Mouse (Mus musculus): ENCODE data around the gene Veph1. TPM values are rescaled to one million over a fixed set of nuclear protein-coding genes. Genes with fewer than 3 reads are reported as not detected.
A peak's percentile ranks its signal among the peaks of the same experiment; 100 is the strongest.

Veph1 gene
- polyA plus RNA-seq, 1 experiment: not detected

GRCm38 (mm10) chr3:66078026-66078721 lies 218.5 kb downstream of the Veph1 start:
- no peaks in the 10 kb centered on the region for H3K36me3 ChIP-seq (ENCODE audit: control insufficient read depth, insufficient read depth, low read length)
- no peak overlapping the region for H3K27ac ChIP-seq (ENCODE audit: insufficient read depth, low read length)
- no peaks in the 10 kb centered on the region; the same call in 1 of the 2 replicates for H3K4me1 ChIP-seq (ENCODE audit: control insufficient read depth, insufficient read depth, insufficient read length)
- whole genome bisulfite sequencing: 56% methylated on average over 23 of the region's 23 CpGs
- DNase-seq (ENCODE audit: low read depth in 1 of 2, low spot score in 2 of 2): peak in 1 of 2 experiments; percentile 4
- no peak for TF ChIP-seq CTCF (IDR thresholded peaks at IDR 0.05; ENCODE audit: extremely low read depth, insufficient read depth, insufficient read length, insufficient replicate concordance)
- no peak overlapping the region for H3K4me3 ChIP-seq (ENCODE audit: extremely low read depth, insufficient read depth, insufficient read length)
- no peaks in the 10 kb centered on the region for H3K27me3 ChIP-seq (ENCODE audit: control insufficient read depth, insufficient read depth, low read length)

- DNase-seq (ENCODE audit: low read depth in 1 of 2, low spot score in 2 of 2): no peak
- no peaks in the 10 kb centered on the region for H3K36me3 ChIP-seq (ENCODE audit: control insufficient read depth, insufficient read depth, low read length)
- WGBS: 93% methylated on average over 1 of the region's 1 CpGs
- no peak overlapping the region for H3K27ac ChIP-seq (ENCODE audit: insufficient read depth, low read length)
- no peaks in the 10 kb centered on the region for H3K4me1 ChIP-seq (ENCODE audit: control insufficient read depth, insufficient read depth, insufficient read length)
- no peak overlapping the region for H3K4me3 ChIP-seq (ENCODE audit: extremely low read depth, insufficient read depth, insufficient read length)
- H3K27me3 ChIP-seq (ENCODE audit: control insufficient read depth, insufficient read depth, low read length): no peaks in the 10 kb centered on the region
- TF ChIP-seq POLR2A (IDR thresholded peaks at IDR 0.05; ENCODE audit: low read depth, low read length): no peak
- no peak for TF ChIP-seq CTCF (IDR thresholded peaks at IDR 0.05; ENCODE audit: extremely low read depth, insufficient read depth, insufficient read length, insufficient replicate concordance)
Measured at GRCm38 (mm10) chr3:66070274-66070673, 226.4 kb downstream of the Veph1 start.

GRCm38 (mm10) chr3:66063881-66064280 lies 232.8 kb downstream of the Veph1 start:
- WGBS: 36% methylated on average over 6 of the region's 6 CpGs
- no peak overlapping the region for H3K4me3 ChIP-seq (ENCODE audit: extremely low read depth, insufficient read depth, insufficient read length)
- peaks cover 2% of the 10 kb centered on the region; the same call in 1 of the 2 replicates for H3K4me1 ChIP-seq (ENCODE audit: control insufficient read depth, insufficient read depth, insufficient read length)
- H3K27me3 ChIP-seq (ENCODE audit: control insufficient read depth, insufficient read depth, low read length): no peaks in the 10 kb centered on the region
- TF ChIP-seq CTCF (IDR thresholded peaks at IDR 0.05; ENCODE audit: extremely low read depth, insufficient read depth, insufficient read length, insufficient replicate concordance) (no peak), POLR2A (IDR thresholded peaks at IDR 0.05; ENCODE audit: low read depth, low read length) (no peak)
- no peaks in the 10 kb centered on the region for H3K36me3 ChIP-seq (ENCODE audit: control insufficient read depth, insufficient read depth, low read length)
- no peak for DNase-seq (ENCODE audit: low read depth in 1 of 2, low spot score in 2 of 2)
- H3K27ac ChIP-seq (ENCODE audit: insufficient read depth, low read length): no peak overlapping the region

GRCm38 (mm10) chr3:66056912-66057311 lies 239.7 kb downstream of the Veph1 start:
- Histone ChIP-seq H3K27ac (ENCODE audit: insufficient read depth, low read length) (no peak overlapping the region), H3K4me1 (ENCODE audit: control insufficient read depth, insufficient read depth, insufficient read length) (no peaks in the 10 kb centered on the region), H3K36me3 (ENCODE audit: control insufficient read depth, insufficient read depth, low read length) (no peaks in the 10 kb centered on the region), H3K27me3 (ENCODE audit: control insufficient read depth, insufficient read depth, low read length) (no peaks in the 10 kb centered on the region), H3K4me3 (ENCODE audit: extremely low read depth, insufficient read depth, insufficient read length) (no peak overlapping the region)
- no peak for TF ChIP-seq CTCF (IDR thresholded peaks at IDR 0.05; ENCODE audit: extremely low read depth, insufficient read depth, insufficient read length, insufficient replicate concordance)
- no peak for TF ChIP-seq POLR2A (IDR thresholded peaks at IDR 0.05; ENCODE audit: low read depth, low read length)
- WGBS: 96% methylated on average over 16 of the region's 16 CpGs
- DNase-seq (ENCODE audit: low read depth in 1 of 2, low spot score in 2 of 2): no peak

GRCm38 (mm10) chr3:66055652-66056051 lies 241.0 kb downstream of the Veph1 start:
- Histone ChIP-seq H3K27ac (ENCODE audit: insufficient read depth, low read length) (no peak overlapping the region), H3K36me3 (ENCODE audit: control insufficient read depth, insufficient read depth, low read length) (no peaks in the 10 kb centered on the region), H3K4me1 (ENCODE audit: control insufficient read depth, insufficient read depth, insufficient read length) (no peaks in the 10 kb centered on the region), H3K27me3 (ENCODE audit: control insufficient read depth, insufficient read depth, low read length) (no peaks in the 10 kb centered on the region), H3K4me3 (ENCODE audit: extremely low read depth, insufficient read depth, insufficient read length) (no peak overlapping the region)
- no peak for TF ChIP-seq POLR2A (IDR thresholded peaks at IDR 0.05; ENCODE audit: low read depth, low read length)
- no peak for TF ChIP-seq CTCF (IDR thresholded peaks at IDR 0.05; ENCODE audit: extremely low read depth, insufficient read depth, insufficient read length, insufficient replicate concordance)
- 82% methylated on average over 7 of the region's 7 CpGs for WGBS
- no peak for DNase-seq (ENCODE audit: low read depth in 1 of 2, low spot score in 2 of 2)

GRCm38 (mm10) chr3:66050092-66050886 lies 246.3 kb downstream of the Veph1 start:
- H3K36me3 ChIP-seq (ENCODE audit: control insufficient read depth, insufficient read depth, low read length): no peaks in the 10 kb centered on the region
- WGBS: 60% methylated on average over 10 of the region's 10 CpGs
- H3K4me3 ChIP-seq (ENCODE audit: extremely low read depth, insufficient read depth, insufficient read length): no peak overlapping the region
- DNase-seq (ENCODE audit: low read depth in 1 of 2, low spot score in 2 of 2): no peak
- H3K27ac ChIP-seq (ENCODE audit: insufficient read depth, low read length): no peak overlapping the region
- H3K4me1 ChIP-seq (ENCODE audit: control insufficient read depth, insufficient read depth, insufficient read length): no peaks in the 10 kb centered on the region
- no peak for TF ChIP-seq CTCF (IDR thresholded peaks at IDR 0.05; ENCODE audit: extremely low read depth, insufficient read depth, insufficient read length, insufficient replicate concordance)
- TF ChIP-seq POLR2A (IDR thresholded peaks at IDR 0.05; ENCODE audit: low read depth, low read length): no peak
- H3K27me3 ChIP-seq (ENCODE audit: control insufficient read depth, insufficient read depth, low read length): no peaks in the 10 kb centered on the region

All from spleen, adult 2 months (tissue).